Mouse (Mus musculus) limb, embryonic 13.5 days (tissue): ENCODE measurements around the gene Ptprd. TPM values are rescaled to one million over a fixed set of nuclear protein-coding genes. Genes with fewer than 3 reads are reported as not detected.

Experiments
- ATAC-seq: fragments of 200-750 bp; cut with Nextera tagmentation; 2 replicates; pipeline ENCODE4 v1.8.0; 2017; ENCODE audit warnings: low read depth, moderate number of reproducible peaks, moderate TSS enrichment; ENCODE audit not compliant: low FRiP score
- H3K27ac ChIP-seq: fragments of 300-500 bp; sonication (generic); 2 replicates; pipeline ENCODE4 v1.5.1; 2015; ENCODE audit warnings: inconsistent platforms, mild to moderate bottlenecking, moderate library complexity
- H3K27me3 ChIP-seq: fragments of 300-500 bp; sonication (generic); 2 replicates; pipeline ENCODE4 v1.6.1; 2015; ENCODE audit warnings: mild to moderate bottlenecking, inconsistent platforms
- H3K36me3 ChIP-seq: fragments of 300-500 bp; sonication (generic); 2 replicates; pipeline ENCODE4 v1.6.1; 2015; ENCODE audit warnings: inconsistent platforms, mild to moderate bottlenecking, moderate library complexity
- H3K4me1 ChIP-seq: fragments of 300-500 bp; sonication (generic); 2 replicates; pipeline ENCODE4 v1.6.1; 2015; ENCODE audit warnings: inconsistent platforms
- H3K4me2 ChIP-seq: fragments of 300-500 bp; sonication (generic); replicated peaks from 2 replicates; pipeline ENCODE4 v1.6.1; 2015; ENCODE audit warnings: inconsistent platforms, mild to moderate bottlenecking, moderate library complexity
- H3K4me3 ChIP-seq: fragments of 300-500 bp; sonication (generic); 2 replicates; pipeline ENCODE4 v1.5.1; 2015; ENCODE audit warnings: moderate library complexity, mild to moderate bottlenecking, inconsistent platforms
- H3K9ac ChIP-seq: fragments of 300-500 bp; sonication (generic); 2 replicates; pipeline ENCODE4 v1.6.1; 2015; ENCODE audit warnings: mild to moderate bottlenecking, inconsistent platforms
- H3K9me3 ChIP-seq: fragments of 300-500 bp; sonication (generic); 2 replicates; pipeline ENCODE4 v1.6.1; 2016; ENCODE audit warnings: inconsistent platforms
- WGBS: fragments of 180-500 bp; shearing (Covaris S2); methylation state at CpG from one replicate; pipeline ENCODE4 v1.1.7; 2015; 5-methylcytosine and 5-hydroxymethylcytosine counted together
- polyA plus RNA-seq: library from polyadenylated mRNA; unstranded; fragments of >200 nt; fragmentation: Nextera tagmentation; extraction: Ambion mirVana; gene quantifications from 2 replicates; pipeline ENCODE4 v1.2.1, GENCODE M21; 2015

Gene Ptprd
- polyA plus RNA-seq, 1 experiment from 2014 or later, result 38.6 TPM

- Histone ChIP-seq H3K36me3 (no peaks in the 10 kb centered on the region), H3K4me3 (no peak overlapping the region)
- 80% methylated on average over 3 of the region's 3 CpGs for WGBS
These were observed 1555.0 kb downstream of the Ptprd start for GRCm38 (mm10) chr4:76656734-76657133.

GRCm38 (mm10) chr4:76652971-76653370 lies 1558.8 kb downstream of the Ptprd start:
- no peaks in the 10 kb centered on the region for H3K36me3 ChIP-seq
- WGBS, result 35% methylated on average over 2 of the region's 2 CpGs
- no peaks in the 10 kb centered on the region for H3K9me3 ChIP-seq
- H3K27ac ChIP-seq, result no peak overlapping the region
- H3K4me2 ChIP-seq, result no peak overlapping the region
- peaks cover 9% of the 10 kb centered on the region; the same call in 1 of the 2 replicates for H3K4me1 ChIP-seq
- peak; percentile 83 for ATAC-seq
- no peak overlapping the region for H3K4me3 ChIP-seq
- H3K9ac ChIP-seq, result no peak overlapping the region
- H3K27me3 ChIP-seq, result no peaks in the 10 kb centered on the region

More at GRCm38 (mm10) chr4:76656734-76657133, 1555.0 kb downstream of the Ptprd start:
- no peak for ATAC-seq
- Histone ChIP-seq H3K9me3 (no peaks in the 10 kb centered on the region), H3K27me3 (no peaks in the 10 kb centered on the region), H3K9ac (no peak overlapping the region), H3K27ac (no peak overlapping the region), H3K4me2 (no peak overlapping the region), H3K4me1 (peaks cover 9% of the 10 kb centered on the region; the same call in 1 of the 2 replicates)

- no peaks in the 10 kb centered on the region for H3K36me3 ChIP-seq
- H3K27me3 ChIP-seq, result no peaks in the 10 kb centered on the region
- H3K9me3 ChIP-seq, result no peaks in the 10 kb centered on the region
- 0 out of 2 replicates have a peak overlapping the region, but pooled peaks have one; percentile 10 for H3K27ac ChIP-seq
- H3K4me2 ChIP-seq, result no peak overlapping the region
- H3K4me3 ChIP-seq, result no peak overlapping the region
- H3K4me1 ChIP-seq, result no peaks in the 10 kb centered on the region
- 77% methylated on average over 7 of the region's 7 CpGs for WGBS
- ATAC-seq, result no peak
- no peak overlapping the region for H3K9ac ChIP-seq
These were observed 1590.0 kb downstream of the Ptprd start for GRCm38 (mm10) chr4:76621740-76622139.

- no peak overlapping the region for H3K27ac ChIP-seq
- no peaks in the 10 kb centered on the region for H3K9me3 ChIP-seq
- no peak for ATAC-seq
- WGBS, result 51% methylated on average over 6 of the region's 6 CpGs
- no peaks in the 10 kb centered on the region for H3K27me3 ChIP-seq
- no peaks in the 10 kb centered on the region for H3K4me1 ChIP-seq
- H3K36me3 ChIP-seq, result no peaks in the 10 kb centered on the region
- H3K4me2 ChIP-seq, result no peak overlapping the region
- no peak overlapping the region for H3K4me3 ChIP-seq
- no peak overlapping the region for H3K9ac ChIP-seq
These were observed 1595.1 kb downstream of the Ptprd start for GRCm38 (mm10) chr4:76616614-76617013.

GRCm38 (mm10) chr4:76608246-76608645 lies 1603.5 kb downstream of the Ptprd start:
- WGBS, result 20% methylated on average over 7 of the region's 7 CpGs
- no peak overlapping the region for H3K27ac ChIP-seq
- peak overlapping the region; percentile 32 for H3K4me2 ChIP-seq
- no peak for ATAC-seq
- no peak overlapping the region for H3K4me3 ChIP-seq
- no peaks in the 10 kb centered on the region for H3K9me3 ChIP-seq
- H3K4me1 ChIP-seq, result peaks cover 4% of the 10 kb centered on the region; the same call in 1 of the 2 replicates
- no peak overlapping the region for H3K9ac ChIP-seq
- no peaks in the 10 kb centered on the region for H3K36me3 ChIP-seq
- H3K27me3 ChIP-seq, result no peaks in the 10 kb centered on the region

- no peaks in the 10 kb centered on the region for H3K27me3 ChIP-seq
- H3K27ac ChIP-seq, result no peak overlapping the region
- H3K9me3 ChIP-seq, result no peaks in the 10 kb centered on the region
- ATAC-seq, result 0 out of 2 replicates have a peak, but pooled peaks have one; percentile 28
- H3K4me2 ChIP-seq, result no peak overlapping the region
- H3K4me3 ChIP-seq, result no peak overlapping the region
- H3K4me1 ChIP-seq, result peaks cover 4% of the 10 kb centered on the region; the same call in 1 of the 2 replicates
- 14% methylated on average over 2 of the region's 2 CpGs for WGBS
- H3K9ac ChIP-seq, result no peak overlapping the region
- H3K36me3 ChIP-seq, result no peaks in the 10 kb centered on the region
These were observed 1605.0 kb downstream of the Ptprd start for GRCm38 (mm10) chr4:76606808-76607207.

GRCm38 (mm10) chr4:76590722-76591121 lies 1621.0 kb downstream of the Ptprd start:
- no peak overlapping the region for H3K9ac ChIP-seq
- WGBS, result 91% methylated on average over 1 of the region's 1 CpGs
- no peaks in the 10 kb centered on the region for H3K27me3 ChIP-seq
- no peak for ATAC-seq
- H3K9me3 ChIP-seq, result no peaks in the 10 kb centered on the region
- no peak overlapping the region for H3K4me3 ChIP-seq
- no peaks in the 10 kb centered on the region for H3K36me3 ChIP-seq
- H3K4me1 ChIP-seq, result no peaks in the 10 kb centered on the region
- no peak overlapping the region for H3K27ac ChIP-seq
- no peak overlapping the region for H3K4me2 ChIP-seq

- Histone ChIP-seq H3K27me3 (no peaks in the 10 kb centered on the region), H3K4me1 (no peaks in the 10 kb centered on the region), H3K27ac (no peak overlapping the region), H3K36me3 (no peaks in the 10 kb centered on the region), H3K9ac (no peak overlapping the region), H3K4me3 (no peak overlapping the region), H3K9me3 (no peaks in the 10 kb centered on the region), H3K4me2 (no peak overlapping the region)
- no peak for ATAC-seq
- 84% methylated on average over 3 of the region's 3 CpGs for WGBS
These were observed 1628.7 kb downstream of the Ptprd start for GRCm38 (mm10) chr4:76583025-76583424.

GRCm38 (mm10) chr4:76566006-76566405 lies 1645.8 kb downstream of the Ptprd start:
- H3K9ac ChIP-seq, result no peak overlapping the region

GRCm38 (mm10) chr4:76541769-76542168 lies 1670.0 kb downstream of the Ptprd start:
- no peaks in the 10 kb centered on the region for H3K4me1 ChIP-seq
- no peak overlapping the region for H3K9ac ChIP-seq
- H3K27ac ChIP-seq, result no peak overlapping the region
- WGBS, result 69% methylated on average over 2 of the region's 2 CpGs
- ATAC-seq, result no peak
- no peak overlapping the region for H3K4me3 ChIP-seq
- H3K36me3 ChIP-seq, result no peaks in the 10 kb centered on the region
- no peak overlapping the region for H3K4me2 ChIP-seq
- no peaks in the 10 kb centered on the region for H3K9me3 ChIP-seq
- H3K27me3 ChIP-seq, result no peaks in the 10 kb centered on the region

More at GRCm38 (mm10) chr4:76566006-76566405, 1645.8 kb downstream of the Ptprd start:
- Histone ChIP-seq H3K27ac (no peak overlapping the region), H3K4me3 (no peak overlapping the region), H3K36me3 (no peaks in the 10 kb centered on the region), H3K27me3 (no peaks in the 10 kb centered on the region), H3K4me1 (no peaks in the 10 kb centered on the region), H3K9me3 (no peaks in the 10 kb centered on the region), H3K4me2 (no peak overlapping the region)
- no peak for ATAC-seq

GRCm38 (mm10) chr4:76532926-76533325 lies 1678.8 kb downstream of the Ptprd start:
- Histone ChIP-seq H3K36me3 (no peaks in the 10 kb centered on the region), H3K4me3 (no peak overlapping the region), H3K4me2 (no peak overlapping the region), H3K27ac (no peak overlapping the region), H3K9ac (no peak overlapping the region), H3K27me3 (no peaks in the 10 kb centered on the region), H3K9me3 (peaks cover 6% of the 10 kb centered on the region; the same call in 1 of the 2 replicates), H3K4me1 (no peaks in the 10 kb centered on the region)
- 52% methylated on average over 1 of the region's 1 CpGs for WGBS
- peak; percentile 57; the same call in 1 of the 2 replicates for ATAC-seq

GRCm38 (mm10) chr4:76525281-76525680 lies 1686.5 kb downstream of the Ptprd start:
- whole genome bisulfite sequencing, result 52% methylated on average over 3 of the region's 3 CpGs
- Histone ChIP-seq H3K4me2 (no peak overlapping the region), H3K36me3 (no peaks in the 10 kb centered on the region), H3K9ac (no peak overlapping the region), H3K4me1 (peaks cover 6% of the 10 kb centered on the region; the same call in 1 of the 2 replicates), H3K27ac (no peak overlapping the region), H3K9me3 (peaks cover 6% of the 10 kb centered on the region; the same call in 1 of the 2 replicates), H3K4me3 (no peak overlapping the region), H3K27me3 (no peaks in the 10 kb centered on the region)
- no peak for ATAC-seq

GRCm38 (mm10) chr4:76503279-76503601 lies 1708.5 kb downstream of the Ptprd start:
- no peak overlapping the region for H3K27ac ChIP-seq
- 0 out of 2 replicates have a peak overlapping the region, but pooled peaks have one; percentile 9 for H3K4me2 ChIP-seq
- no peak overlapping the region for H3K4me3 ChIP-seq
- no peak overlapping the region for H3K9ac ChIP-seq
- no peaks in the 10 kb centered on the region for H3K27me3 ChIP-seq
- H3K9me3 ChIP-seq, result no peaks in the 10 kb centered on the region
- ATAC-seq, result peak; percentile 78
- no peaks in the 10 kb centered on the region for H3K36me3 ChIP-seq
- H3K4me1 ChIP-seq, result peaks cover 22% of the 10 kb centered on the region
- WGBS, result 12% methylated on average over 3 of the region's 3 CpGs
